Mouse (Mus musculus) ES-E14 (cell line): Measurements from ENCODE around the gene Cd86.

Experiments used
- CHD2 ChIP-seq: IDR thresholded peaks from 2 replicates; pipeline ENCODE4 v1.6.1; 2014; ENCODE audit warnings: mild to moderate bottlenecking, low read depth, low read length, inconsistent platforms
- ZNF384 ChIP-seq: IDR thresholded peaks from 2 replicates; pipeline ENCODE4 v1.6.1; 2012; ENCODE audit warnings: low read depth, low read length, inconsistent platforms

- TF ChIP-seq ZNF384, result no peak
- no peak for TF ChIP-seq CHD2
Observed at GRCm38 (mm10) chr16:36675902-36676301, 10.0 kb upstream of the Cd86 start.
